Mouse (Mus musculus): Measurements from ENCODE around the gene Atm. TPM values are rescaled to one million over a fixed set of nuclear protein-coding genes. Genes with fewer than 3 reads are reported as not detected.

Gene Atm
- polyA plus RNA-seq, 1 experiment, result 1.6 TPM

GRCm38 (mm10) chr9:53570662-53571061 lies 34.1 kb upstream of the Atm start:
- H3K4me3 ChIP-seq, result no peak overlapping the region
- TF ChIP-seq TCF3 (IDR thresholded peaks at IDR 0.05; ENCODE audit: insufficient read length, low read depth) (no peak), MAX (IDR thresholded peaks at IDR 0.05; ENCODE audit: low read depth) (no peak), E2F4 (IDR thresholded peaks at IDR 0.05; ENCODE audit: insufficient read depth) (no peak), REST (IDR thresholded peaks at IDR 0.05; ENCODE audit: insufficient read depth, insufficient read length) (no peak), TCF12 (IDR thresholded peaks at IDR 0.05; ENCODE audit: insufficient read depth, poor library complexity, severe bottlenecking) (no peak), USF1 (IDR thresholded peaks at IDR 0.05; ENCODE audit: low read depth) (no peak), POLR2A (IDR thresholded peaks at IDR 0.05; ENCODE audit: insufficient read length, low read depth) (no peak), MYOG (IDR thresholded peaks at IDR 0.05; ENCODE audit: control insufficient read depth in 1 of 3, insufficient read depth in 1 of 3, insufficient read length in 2 of 3, low read depth in 2 of 3) (no peak), POLR2AphosphoS2 (IDR thresholded peaks at IDR 0.05; ENCODE audit: insufficient read length, low read depth) (no peak), SRF (IDR thresholded peaks at IDR 0.05; ENCODE audit: control insufficient read depth, insufficient read length, low read depth) (no peak), CEBPB (IDR thresholded peaks at IDR 0.05; ENCODE audit: insufficient read depth, poor library complexity, severe bottlenecking) (no peak), MYOD1 (IDR thresholded peaks at IDR 0.05; ENCODE audit: control insufficient read depth in 1 of 3, insufficient read length in 2 of 3, low read depth in 2 of 3) (no peak)
- H3K79me2 ChIP-seq (ENCODE audit: control insufficient read depth, insufficient read depth), result no peaks in the 10 kb centered on the region
- H3K4me2 ChIP-seq (ENCODE audit: low read depth), result no peak overlapping the region
- H3K27me3 ChIP-seq (ENCODE audit: control insufficient read depth, insufficient read depth, insufficient read length), result no peaks in the 10 kb centered on the region
- no peak overlapping the region for H3ac ChIP-seq (ENCODE audit: control insufficient read depth, insufficient read length)
- peaks cover 37% of the 10 kb centered on the region for H3K36me3 ChIP-seq (ENCODE audit: control insufficient read depth, insufficient read depth)

- H3K27me3 ChIP-seq (ENCODE audit: control insufficient read depth, insufficient read depth, insufficient read length), result no peaks in the 10 kb centered on the region
- peak overlapping the region; percentile 87 for H3K4me3 ChIP-seq
- H3ac ChIP-seq (ENCODE audit: control insufficient read depth, insufficient read length), result peak overlapping the region; percentile 39
- H3K79me2 ChIP-seq (ENCODE audit: control insufficient read depth, insufficient read depth), result peaks cover 55% of the 10 kb centered on the region
- H3K36me3 ChIP-seq (ENCODE audit: control insufficient read depth, insufficient read depth), result no peaks in the 10 kb centered on the region
- TF ChIP-seq USF1 (IDR thresholded peaks at IDR 0.05; ENCODE audit: low read depth) (no peak), TCF12 (IDR thresholded peaks at IDR 0.05; ENCODE audit: insufficient read depth, poor library complexity, severe bottlenecking) (no peak), POLR2AphosphoS2 (IDR thresholded peaks at IDR 0.05; ENCODE audit: insufficient read length, low read depth) (no peak), SRF (IDR thresholded peaks at IDR 0.05; ENCODE audit: control insufficient read depth, insufficient read length, low read depth) (no peak), E2F4 (IDR thresholded peaks at IDR 0.05; ENCODE audit: insufficient read depth) (no peak), CEBPB (IDR thresholded peaks at IDR 0.05; ENCODE audit: insufficient read depth, poor library complexity, severe bottlenecking) (no peak), MYOG (IDR thresholded peaks at IDR 0.05; ENCODE audit: control insufficient read depth in 1 of 3, insufficient read depth in 1 of 3, insufficient read length in 2 of 3, low read depth in 2 of 3) (no peak), POLR2A (IDR thresholded peaks at IDR 0.05; ENCODE audit: insufficient read length, low read depth) (no peak), REST (IDR thresholded peaks at IDR 0.05; ENCODE audit: insufficient read depth, insufficient read length) (no peak), TCF3 (IDR thresholded peaks at IDR 0.05; ENCODE audit: insufficient read length, low read depth) (no peak), MYOD1 (IDR thresholded peaks at IDR 0.05; ENCODE audit: control insufficient read depth in 1 of 3, insufficient read length in 2 of 3, low read depth in 2 of 3) (no peak), MAX (IDR thresholded peaks at IDR 0.05; ENCODE audit: low read depth) (no peak)
- H3K4me2 ChIP-seq (ENCODE audit: low read depth), result peak overlapping the region; percentile 95
Observed at GRCm38 (mm10) chr9:53537336-53537965, 911 bp upstream of the Atm start.

GRCm38 (mm10) chr9:53535416-53536320 lies 872 bp downstream of the Atm start:
- Histone ChIP-seq H3K4me2 (ENCODE audit: low read depth) (peak overlapping the region; percentile 84), H3K79me2 (ENCODE audit: control insufficient read depth, insufficient read depth) (peaks cover 37% of the 10 kb centered on the region), H3K27me3 (ENCODE audit: control insufficient read depth, insufficient read depth, insufficient read length) (no peaks in the 10 kb centered on the region), H3K4me3 (peak overlapping the region; percentile 87), H3K36me3 (ENCODE audit: control insufficient read depth, insufficient read depth) (no peaks in the 10 kb centered on the region), H3ac (ENCODE audit: control insufficient read depth, insufficient read length) (peak overlapping the region; percentile 39)
- TF ChIP-seq POLR2A (IDR thresholded peaks at IDR 0.05; ENCODE audit: insufficient read length, low read depth), result no peak
- TF ChIP-seq TCF3 (IDR thresholded peaks at IDR 0.05; ENCODE audit: insufficient read length, low read depth), result no peak
- TF ChIP-seq MYOD1 (IDR thresholded peaks at IDR 0.05; ENCODE audit: control insufficient read depth in 1 of 3, insufficient read length in 2 of 3, low read depth in 2 of 3), result no peak
- TF ChIP-seq MYOG (IDR thresholded peaks at IDR 0.05; ENCODE audit: control insufficient read depth in 1 of 3, insufficient read depth in 1 of 3, insufficient read length in 2 of 3, low read depth in 2 of 3), result no peak
- TF ChIP-seq E2F4 (IDR thresholded peaks at IDR 0.05; ENCODE audit: insufficient read depth), result no peak
- no peak for TF ChIP-seq CEBPB (IDR thresholded peaks at IDR 0.05; ENCODE audit: insufficient read depth, poor library complexity, severe bottlenecking)
- TF ChIP-seq TCF12 (IDR thresholded peaks at IDR 0.05; ENCODE audit: insufficient read depth, poor library complexity, severe bottlenecking), result no peak
- no peak for TF ChIP-seq REST (IDR thresholded peaks at IDR 0.05; ENCODE audit: insufficient read depth, insufficient read length)
- no peak for TF ChIP-seq POLR2AphosphoS2 (IDR thresholded peaks at IDR 0.05; ENCODE audit: insufficient read length, low read depth)
- no peak for TF ChIP-seq MAX (IDR thresholded peaks at IDR 0.05; ENCODE audit: low read depth)
- TF ChIP-seq USF1 (IDR thresholded peaks at IDR 0.05; ENCODE audit: low read depth), result no peak

- H3ac ChIP-seq (ENCODE audit: control insufficient read depth, insufficient read length), result no peak overlapping the region
- H3K27me3 ChIP-seq (ENCODE audit: control insufficient read depth, insufficient read depth, insufficient read length), result no peaks in the 10 kb centered on the region
- H3K4me2 ChIP-seq (ENCODE audit: low read depth), result no peak overlapping the region
- H3K79me2 ChIP-seq (ENCODE audit: control insufficient read depth, insufficient read depth), result no peaks in the 10 kb centered on the region
- no peak for TF ChIP-seq MYOG (IDR thresholded peaks at IDR 0.05; ENCODE audit: control insufficient read depth in 1 of 3, insufficient read depth in 1 of 3, insufficient read length in 2 of 3, low read depth in 2 of 3)
- peak in 1 of 3 experiments; percentile 6 for TF ChIP-seq MYOD1 (IDR thresholded peaks at IDR 0.05; ENCODE audit: control insufficient read depth in 1 of 3, insufficient read length in 2 of 3, low read depth in 2 of 3)
- H3K4me3 ChIP-seq, result no peak overlapping the region
- H3K36me3 ChIP-seq (ENCODE audit: control insufficient read depth, insufficient read depth), result peaks cover 7% of the 10 kb centered on the region
Observed at GRCm38 (mm10) chr9:53517373-53518009, 19.0 kb downstream of the Atm start.
